Mouse (Mus musculus) ES-Bruce4 (cell line): ENCODE results near the gene Oas2. TPM values are rescaled to one million over a fixed set of nuclear protein-coding genes. Genes with fewer than 3 reads are reported as not detected.

Experiments used
- H3K27ac ChIP-seq: 2 replicates; pipeline ENCODE4 v1.5.1; 2012; ENCODE audit warnings: low read length, inconsistent platforms; ENCODE audit not compliant: insufficient read depth
- H3K27me3 ChIP-seq: 2 replicates; pipeline ENCODE4 v1.6.1; 2012; ENCODE audit warnings: mild to moderate bottlenecking, low read length, inconsistent platforms; ENCODE audit not compliant: control insufficient read depth, poor library complexity, insufficient read depth, severe bottlenecking
- H3K36me3 ChIP-seq: 2 replicates; pipeline ENCODE4 v1.6.1; 2012; ENCODE audit warnings: inconsistent platforms, mild to moderate bottlenecking, low read length, moderate library complexity; ENCODE audit not compliant: control insufficient read depth, poor library complexity, insufficient read depth, severe bottlenecking
- H3K4me1 ChIP-seq: one replicate; pipeline ENCODE4 v1.8.1; 2011; ENCODE audit warnings: low read length; ENCODE audit not compliant: control insufficient read depth, insufficient read depth
- H3K4me3 ChIP-seq: 2 replicates; pipeline ENCODE4 v1.5.1; 2011; ENCODE audit warnings: low read depth, mild to moderate bottlenecking, low read length
- H3K9ac ChIP-seq: 2 replicates; pipeline ENCODE4 v1.6.1; 2012; ENCODE audit warnings: low read depth, mild to moderate bottlenecking, inconsistent platforms; ENCODE audit not compliant: poor library complexity, severe bottlenecking
- H3K9me3 ChIP-seq: replicated peaks from 2 replicates; pipeline ENCODE4 v1.6.1; 2012; ENCODE audit warnings: mild to moderate bottlenecking, low read length, inconsistent platforms; ENCODE audit not compliant: control insufficient read depth, poor library complexity, insufficient read depth, severe bottlenecking
- CTCF ChIP-seq: IDR thresholded peaks from one replicate; pipeline ENCODE4 v1.8.1; 2011; ENCODE audit warnings: low read depth, low read length
- EP300 ChIP-seq: IDR thresholded peaks from 2 replicates; pipeline ENCODE4 v1.6.1; 2011; ENCODE audit warnings: low read depth, low read length; ENCODE audit not compliant: insufficient read depth
- POLR2A ChIP-seq: IDR thresholded peaks from one replicate; pipeline ENCODE4 v1.8.1; 2011; ENCODE audit warnings: low read length; ENCODE audit not compliant: insufficient read depth
- polyA plus RNA-seq: library from polyadenylated mRNA; stranded (reverse); fragments of >200 nt; gene quantifications from 2 replicates; pipeline ENCODE4 v1.2.4, GENCODE M21; 2011; ENCODE audit warnings: low read depth; ENCODE audit not compliant: missing spikeins, insufficient read depth, insufficient read length

Oas2 gene
- polyA plus RNA-seq, 1 experiment: 0.76 TPM

DNA sequence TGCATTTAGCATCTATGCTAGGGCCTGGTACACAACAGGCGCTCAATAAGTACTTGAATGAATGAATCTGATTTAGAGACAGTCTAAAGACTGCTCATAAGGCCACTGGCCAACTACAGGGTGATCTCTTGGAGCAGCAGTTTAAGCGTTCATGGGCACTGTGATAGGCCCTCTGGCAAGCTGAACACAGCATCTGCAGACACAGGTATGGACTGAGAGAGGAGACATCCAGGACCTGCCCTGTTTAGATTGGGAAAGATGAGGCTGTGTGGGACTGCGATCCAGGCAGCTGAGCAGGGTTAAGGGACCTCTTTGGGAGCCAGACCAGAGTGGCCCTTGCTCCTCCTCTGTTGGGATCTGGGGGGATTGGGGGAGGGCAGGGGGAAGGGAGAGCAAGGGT lies 37.8 kb downstream of the Oas2 start, which contains the start of gene Dtx1:
Dtx1 (minus strand) TSS at position 101 of the 400 bp plus-strand sequence.
- Histone ChIP-seq H3K27me3 (peaks cover 4% of the 10 kb centered on the region; the same call in 1 of the 2 replicates), H3K9ac (0 out of 2 replicates have a peak within 1 kb of the TSS, but pooled peaks have one; percentile 5), H3K27ac (no peak within 1 kb of the TSS), H3K36me3 (no peaks in the 10 kb centered on the region), H3K9me3 (no peaks in the 10 kb centered on the region), H3K4me1 (no peaks in the 10 kb centered on the region), H3K4me3 (peak within 1 kb of the TSS; percentile 46)
- no peak for TF ChIP-seq CTCF

DNA sequence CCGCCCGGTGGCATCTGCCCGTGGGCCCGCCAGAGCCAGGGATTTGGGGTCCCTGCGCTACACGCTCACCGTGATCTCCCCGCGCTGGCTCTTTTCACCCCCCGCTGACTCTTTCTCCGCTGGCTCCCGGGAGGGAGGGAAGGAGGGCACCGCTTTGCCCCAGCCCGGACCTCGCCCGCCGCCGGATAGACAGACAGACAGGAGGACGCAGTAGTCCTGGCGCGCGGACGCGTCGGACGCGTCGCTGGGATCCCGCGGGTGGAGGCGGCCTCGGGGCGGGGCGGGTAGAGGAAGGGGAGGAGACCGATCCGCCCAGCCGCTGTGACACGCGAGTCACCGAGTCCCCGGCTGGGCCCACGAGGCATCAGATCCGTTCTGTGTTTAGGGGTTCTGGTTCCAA lies 38.2 kb downstream of the Oas2 start:
- TF ChIP-seq CTCF: no peak
- no peak for TF ChIP-seq EP300
- no peak for TF ChIP-seq POLR2A
- H3K36me3 ChIP-seq: no peaks in the 10 kb centered on the region
- H3K27me3 ChIP-seq: peaks cover 4% of the 10 kb centered on the region; the same call in 1 of the 2 replicates
- H3K4me3 ChIP-seq: peak overlapping the region; percentile 46
- no peaks in the 10 kb centered on the region for H3K4me1 ChIP-seq
- H3K9me3 ChIP-seq: no peaks in the 10 kb centered on the region
- no peak overlapping the region for H3K27ac ChIP-seq
- H3K9ac ChIP-seq: 0 out of 2 replicates have a peak overlapping the region, but pooled peaks have one; percentile 5

DNA sequence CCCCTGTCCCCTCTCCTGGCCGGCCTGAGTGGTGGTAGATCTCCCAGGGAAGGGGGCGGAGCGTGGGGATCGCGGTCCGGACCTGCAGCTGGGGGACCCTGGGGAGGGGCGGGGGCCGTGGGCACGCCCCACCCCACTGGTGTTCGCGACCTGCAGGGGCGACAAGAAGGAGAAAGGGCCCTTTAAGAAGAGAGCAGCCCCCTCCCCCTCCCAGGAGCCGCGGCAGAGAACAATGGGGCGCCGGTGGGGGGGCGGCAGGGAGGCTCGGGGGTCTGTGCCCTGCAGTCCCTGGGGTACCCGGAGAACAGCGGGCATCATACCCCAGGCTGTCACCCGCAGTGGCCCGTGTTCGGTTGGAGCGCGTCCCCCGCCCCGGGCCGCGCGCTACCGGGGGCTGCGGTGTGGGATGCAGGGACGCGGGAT lies 38.8 kb downstream of the Oas2 start:
- H3K4me3 ChIP-seq: peak overlapping the region; percentile 59
- H3K9me3 ChIP-seq: no peaks in the 10 kb centered on the region
- H3K4me1 ChIP-seq: peaks cover 5% of the 10 kb centered on the region
- 0 out of 2 replicates have a peak overlapping the region, but pooled peaks have one; percentile 5 for H3K9ac ChIP-seq
- H3K27me3 ChIP-seq: peaks cover 4% of the 10 kb centered on the region; the same call in 1 of the 2 replicates
- H3K36me3 ChIP-seq: no peaks in the 10 kb centered on the region
- TF ChIP-seq POLR2A: no peak
- no peak for TF ChIP-seq CTCF
- TF ChIP-seq EP300: no peak
- no peak overlapping the region for H3K27ac ChIP-seq

DNA sequence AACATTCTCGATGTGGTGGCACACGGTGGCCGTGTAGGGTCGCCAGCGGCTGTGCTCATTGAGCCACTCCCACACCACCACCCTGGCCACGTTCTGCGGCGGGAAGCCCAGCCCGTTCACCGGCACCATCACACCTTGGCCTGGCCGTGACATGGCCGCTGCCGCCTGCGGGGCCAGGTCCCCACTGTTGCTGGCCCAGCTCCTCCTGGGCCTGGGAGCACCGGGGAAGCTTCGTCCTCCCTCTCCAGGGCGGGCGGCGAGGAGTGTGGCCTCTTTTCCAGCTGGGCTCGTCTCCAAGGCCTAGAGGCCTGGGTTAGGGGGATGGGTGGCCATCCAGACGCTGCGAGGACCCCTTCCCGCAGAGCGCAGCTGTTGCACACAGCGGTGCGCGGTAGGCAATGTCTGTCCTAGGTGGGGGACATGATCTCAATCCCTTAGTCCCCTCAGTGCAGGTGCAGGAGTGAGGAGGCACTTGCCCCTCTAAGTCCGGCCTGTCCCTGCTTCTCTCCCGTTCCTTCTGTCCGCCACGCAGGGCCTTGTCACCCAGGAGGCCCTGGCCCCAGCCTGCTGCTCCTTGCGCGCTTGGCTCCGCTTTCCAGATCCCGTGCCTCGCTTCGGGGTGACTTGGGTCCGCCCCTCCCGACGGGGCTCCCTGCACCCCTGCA lies 39.4 kb downstream of the Oas2 start:
- no peak overlapping the region for H3K27ac ChIP-seq
- H3K9me3 ChIP-seq: no peaks in the 10 kb centered on the region
- H3K4me3 ChIP-seq: peak overlapping the region; percentile 59
- H3K36me3 ChIP-seq: no peaks in the 10 kb centered on the region
- H3K4me1 ChIP-seq: peaks cover 9% of the 10 kb centered on the region
- peaks cover 4% of the 10 kb centered on the region; the same call in 1 of the 2 replicates for H3K27me3 ChIP-seq
- TF ChIP-seq EP300: no peak
- TF ChIP-seq POLR2A: no peak
- no peak for TF ChIP-seq CTCF
- peak overlapping the region; percentile 17; the same call in 1 of the 2 replicates for H3K9ac ChIP-seq

DNA sequence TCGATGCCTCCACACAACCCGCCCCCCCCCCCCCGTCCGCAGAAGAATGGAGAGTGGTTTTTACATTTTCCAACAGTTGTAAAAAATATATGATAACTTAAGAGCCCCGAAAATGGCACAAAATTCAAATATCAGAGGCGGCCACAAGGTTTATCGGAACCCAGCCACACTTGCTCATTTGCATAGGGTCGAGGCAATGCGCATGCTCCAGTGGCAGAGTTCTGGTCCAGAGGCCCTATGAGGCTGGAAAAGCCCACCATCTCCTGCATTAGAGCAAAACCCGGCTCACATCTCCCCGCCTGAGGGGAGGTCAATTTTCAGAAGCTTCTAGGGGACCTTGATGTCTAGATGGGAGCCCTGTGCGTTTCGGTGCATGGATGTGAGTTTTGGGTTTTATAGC lies 42.7 kb downstream of the Oas2 start:
- H3K4me3 ChIP-seq: no peak overlapping the region
- H3K27ac ChIP-seq: no peak overlapping the region
- H3K4me1 ChIP-seq: peaks cover 12% of the 10 kb centered on the region
- TF ChIP-seq EP300 (no peak), POLR2A (no peak), CTCF (no peak)
- no peaks in the 10 kb centered on the region for H3K9me3 ChIP-seq
- peaks cover 4% of the 10 kb centered on the region; the same call in 1 of the 2 replicates for H3K27me3 ChIP-seq
- H3K9ac ChIP-seq: peak overlapping the region; percentile 12; the same call in 1 of the 2 replicates
- H3K36me3 ChIP-seq: no peaks in the 10 kb centered on the region

DNA sequence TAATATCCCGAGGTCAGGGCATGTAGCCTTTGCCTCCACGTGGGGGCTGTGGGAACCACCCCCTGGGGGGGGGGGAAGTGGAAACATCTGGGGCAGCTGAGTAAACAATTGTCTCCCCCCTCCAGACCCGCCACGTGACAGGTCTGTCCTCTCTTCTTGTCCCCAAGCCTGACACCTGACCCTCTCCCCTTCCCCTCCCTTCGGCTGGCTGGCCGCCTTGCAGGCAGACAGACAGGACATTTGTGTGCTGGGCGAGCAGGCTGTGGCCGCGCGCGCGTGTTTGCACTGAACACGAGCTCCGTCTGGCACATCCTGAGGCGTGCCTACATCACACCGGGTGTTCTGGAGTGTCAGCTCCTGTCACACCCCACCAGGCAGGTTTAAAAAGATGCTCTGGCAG lies 43.1 kb downstream of the Oas2 start:
- TF ChIP-seq EP300 (peak; percentile 84), POLR2A (no peak), CTCF (no peak)
- peak overlapping the region; percentile 16; the same call in 1 of the 2 replicates for H3K4me3 ChIP-seq
- H3K27me3 ChIP-seq: peaks cover 4% of the 10 kb centered on the region; the same call in 1 of the 2 replicates
- H3K36me3 ChIP-seq: no peaks in the 10 kb centered on the region
- H3K4me1 ChIP-seq: peaks cover 12% of the 10 kb centered on the region
- H3K27ac ChIP-seq: no peak overlapping the region
- H3K9me3 ChIP-seq: no peaks in the 10 kb centered on the region
- peak overlapping the region; percentile 3; the same call in 1 of the 2 replicates for H3K9ac ChIP-seq
